In the genomic region with DNA sequence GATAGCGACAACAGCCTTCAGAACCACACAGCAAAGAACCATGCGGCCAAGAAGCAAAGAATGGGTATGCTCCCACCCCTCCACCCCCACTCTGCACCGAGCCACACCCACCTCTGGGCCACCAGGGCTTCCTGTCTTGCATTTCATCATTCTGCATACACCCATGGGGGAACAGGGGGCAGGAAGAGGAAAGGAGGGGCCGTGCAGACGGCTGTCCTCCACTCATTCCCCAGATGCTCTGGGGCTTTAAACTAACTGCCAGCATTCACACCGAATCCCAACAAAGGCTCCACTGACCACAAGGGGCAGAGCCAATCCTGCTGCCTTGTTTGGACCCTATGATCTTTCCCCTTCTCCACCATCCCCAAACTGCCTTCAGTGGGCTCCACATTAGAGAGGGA, we compare ENCODE assay signal across 8 mouse cellular contexts. TPM values are rescaled to one million over a fixed set of nuclear protein-coding genes. Genes with fewer than 3 reads are reported as not detected.
A peak's percentile ranks its signal among the peaks of the same experiment; 100 is the strongest.
DNase-seq lines count a peak whose midpoint lies in the region; ATAC-seq and TF ChIP-seq lines count a peak whose summit lies in the region.

No protein-coding gene starts in this region.

- peak; percentile 66 to 71 for DNase-seq in B cell, adult 2 months
- peak; percentile 54 for DNase-seq in MEL (ENCODE audit: low read depth, low spot score)
- DNase-seq in midbrain, embryonic 14.5 days: peak; percentile 29
- DNase-seq in thymus, postnatal 14 days: peak; percentile 88
- no peak for DNase-seq in ovary, postnatal 10 days (ENCODE audit: low spot score)
- DNase-seq in right cerebral cortex, postnatal 36 days (ENCODE audit: low spot score in 2 of 2): no peak

- H3K4me1 ChIP-seq in MEL (ENCODE audit: control insufficient read depth in 1 of 2, insufficient read depth in 2 of 2, low read length in 2 of 2): peaks cover 17 to 38% of the 10 kb centered on the region in 2 experiments
- peaks cover 16% of the 10 kb centered on the region for H3K4me1 ChIP-seq in heart, embryonic 12.5 days (replicated peaks)
- peaks cover 58% of the 10 kb centered on the region for H3K4me1 ChIP-seq in limb, embryonic 12.5 days (replicated peaks)
- H3K4me1 ChIP-seq in midbrain, embryonic 14.5 days (ENCODE audit: control insufficient read depth, insufficient read depth, low read length): peaks cover 30% of the 10 kb centered on the region

- TF ChIP-seq EP300 in MEL (IDR thresholded peaks at IDR 0.05; ENCODE audit: low read depth in 1 of 2, low read length in 2 of 2): peak in 1 of 2 experiments; percentile 28; a peak in 1 of 4 replicates

- peak overlapping the region; percentile 64 for H3K27ac ChIP-seq in MEL (ENCODE audit: control insufficient read depth, low read depth, low read length)
- no peak overlapping the region for H3K27ac ChIP-seq in heart, embryonic 12.5 days (ENCODE audit: poor library complexity, severe bottlenecking)
- 0 out of 2 replicates have a peak overlapping the region, but pooled peaks have one; percentile 29 for H3K27ac ChIP-seq in limb, embryonic 12.5 days
- H3K27ac ChIP-seq in midbrain, embryonic 14.5 days (replicated peaks; ENCODE audit: low read depth, low read length): no peak overlapping the region; the same call in 1 of the 2 replicates

- peaks cover 0 to 31% of the 10 kb centered on the region in 2 experiments; a peak in 3 of 4 replicates for H3K36me3 ChIP-seq in MEL (ENCODE audit: control insufficient read depth in 1 of 2, insufficient read depth in 2 of 2, low read length in 2 of 2)
- H3K36me3 ChIP-seq in heart, embryonic 12.5 days: no peaks in the 10 kb centered on the region
- H3K36me3 ChIP-seq in limb, embryonic 12.5 days: no peaks in the 10 kb centered on the region
- peaks cover 11% of the 10 kb centered on the region for H3K36me3 ChIP-seq in midbrain, embryonic 14.5 days (ENCODE audit: control insufficient read depth, insufficient read depth, low read length)

- no peaks in the 10 kb centered on the region for H3K27me3 ChIP-seq in MEL (ENCODE audit: control insufficient read depth in 1 of 2, insufficient read depth in 2 of 2, low read length in 2 of 2)
- peaks cover 53% of the 10 kb centered on the region for H3K27me3 ChIP-seq in heart, embryonic 12.5 days (replicated peaks)
- H3K27me3 ChIP-seq in limb, embryonic 12.5 days: peaks cover 3% of the 10 kb centered on the region; the same call in 1 of the 2 replicates
- no peaks in the 10 kb centered on the region for H3K27me3 ChIP-seq in midbrain, embryonic 14.5 days (ENCODE audit: control insufficient read depth, insufficient read depth, low read length)

- no peaks in the 10 kb centered on the region for H3K9me3 ChIP-seq in MEL (replicated peaks; ENCODE audit: insufficient read depth, low read length)
- 0 out of 2 replicates have a peak, but pooled peaks cover 4% of the 10 kb centered on the region for H3K9me3 ChIP-seq in heart, embryonic 12.5 days (replicated peaks)
- no peaks in the 10 kb centered on the region for H3K9me3 ChIP-seq in limb, embryonic 12.5 days
- H3K9me3 ChIP-seq in midbrain, embryonic 14.5 days (ENCODE audit: control insufficient read depth, low read length): no peaks in the 10 kb centered on the region

- peak overlapping the region; percentile 39 for H3K4me2 ChIP-seq in heart, embryonic 12.5 days
- H3K4me2 ChIP-seq in limb, embryonic 12.5 days: peak overlapping the region; percentile 32
- peak overlapping the region; percentile 5 for H3K4me2 ChIP-seq in midbrain, embryonic 14.5 days (ENCODE audit: low read length)

- WGBS in heart, embryonic 12.5 days: 13% methylated on average over 6 of the region's 6 CpGs
- WGBS in limb, embryonic 12.5 days: 14% methylated on average over 6 of the region's 6 CpGs
- 31% methylated on average over 6 of the region's 6 CpGs for WGBS in midbrain, embryonic 14.5 days

- no peak for TF ChIP-seq CTCF in MEL (IDR thresholded peaks at IDR 0.05 in 2 of 3, conservative IDR thresholded peaks at IDR 0.05 in 1 of 3; ENCODE audit: control insufficient read depth in 1 of 3, insufficient read depth in 1 of 3, low read depth in 2 of 3, low read length in 3 of 3, poor library complexity in 1 of 3, severe bottlenecking in 1 of 3)

- no peak for TF ChIP-seq RAD21 in MEL (IDR thresholded peaks at IDR 0.05; ENCODE audit: low read depth, low read length)

- ATAC-seq in heart, embryonic 12.5 days (ENCODE audit: insufficient number of reproducible peaks, low FRiP score): peak; percentile 73
- ATAC-seq in limb, embryonic 12.5 days (ENCODE audit: insufficient number of reproducible peaks, insufficient read depth, low FRiP score, low TSS enrichment, low read depth): no peak; the same call in 1 of the 2 replicates
- no peak for ATAC-seq in midbrain, embryonic 14.5 days (ENCODE audit: low FRiP score, low TSS enrichment)

- no peak overlapping the region for H3K4me3 ChIP-seq in MEL (ENCODE audit: control insufficient read depth in 1 of 2, insufficient read depth in 1 of 2, low read depth in 2 of 2, low read length in 2 of 2)
- H3K4me3 ChIP-seq in heart, embryonic 12.5 days: no peak overlapping the region
- no peak overlapping the region for H3K4me3 ChIP-seq in limb, embryonic 12.5 days (replicated peaks)
- H3K4me3 ChIP-seq in midbrain, embryonic 14.5 days (replicated peaks; ENCODE audit: low read depth, low read length): no peak overlapping the region

- peaks cover 15% of the 10 kb centered on the region for H3K79me2 ChIP-seq in MEL (ENCODE audit: control insufficient read depth, insufficient read depth, low read length, poor library complexity)

- TF ChIP-seq POLR2A in MEL (IDR thresholded peaks at IDR 0.05; ENCODE audit: control insufficient read depth in 1 of 2, insufficient read depth in 1 of 2, low read depth in 1 of 2, low read length in 2 of 2, poor library complexity in 1 of 2): no peak

- H3K9ac ChIP-seq in MEL (ENCODE audit: control insufficient read depth, low read depth, low read length, poor library complexity, severe bottlenecking): peak overlapping the region; percentile 6; the same call in 1 of the 2 replicates
- H3K9ac ChIP-seq in heart, embryonic 12.5 days: no peak overlapping the region
- H3K9ac ChIP-seq in limb, embryonic 12.5 days (replicated peaks): no peak overlapping the region
- no peak overlapping the region for H3K9ac ChIP-seq in midbrain, embryonic 14.5 days (replicated peaks; ENCODE audit: low read length)

TF ChIP-seq in MEL, 35 proteins besides CTCF, POLR2A, EP300 and RAD21 (continues in another document):
- TF ChIP-seq NRF1 (IDR thresholded peaks at IDR 0.05; ENCODE audit: insufficient read depth, low read depth, low read length, poor library complexity, severe bottlenecking): no peak
- TF ChIP-seq MYB (IDR thresholded peaks at IDR 0.05; ENCODE audit: low read depth, low read length): no peak
- TF ChIP-seq SIN3A (IDR thresholded peaks at IDR 0.05; ENCODE audit: low read length): peak; percentile 64
- no peak for TF ChIP-seq GABPA (IDR thresholded peaks at IDR 0.05; ENCODE audit: low read depth, low read length)
- no peak for TF ChIP-seq ZNF384 (IDR thresholded peaks at IDR 0.05; ENCODE audit: low read depth, low read length)
- TF ChIP-seq TCF12 (IDR thresholded peaks at IDR 0.05; ENCODE audit: low read depth, low read length): 0 out of 2 replicates have a peak, but pooled peaks have one; percentile 7
- TF ChIP-seq ZC3H11A (IDR thresholded peaks at IDR 0.05; ENCODE audit: low read depth, low read length): no peak
- 0 out of 2 replicates have a peak, but pooled peaks have one; percentile 27 for TF ChIP-seq HCFC1 (IDR thresholded peaks at IDR 0.05; ENCODE audit: low read depth, low read length)
- TF ChIP-seq MAFK (IDR thresholded peaks at IDR 0.05; ENCODE audit: borderline replicate concordance, low read depth, low read length): no peak
- TF ChIP-seq MYC (IDR thresholded peaks at IDR 0.05; ENCODE audit: low read depth, low read length): 0 out of 2 replicates have a peak, but pooled peaks have one; percentile 46
- no peak for TF ChIP-seq POLR2AphosphoS5 (IDR thresholded peaks at IDR 0.05; ENCODE audit: borderline replicate concordance, low read depth, low read length)
- TF ChIP-seq E2F4 (IDR thresholded peaks at IDR 0.05; ENCODE audit: borderline replicate concordance, low read depth, low read length): no peak
- no peak for TF ChIP-seq UBTF (IDR thresholded peaks at IDR 0.05; ENCODE audit: borderline replicate concordance, insufficient read depth, low read depth, low read length)
- TF ChIP-seq TAL1 (IDR thresholded peaks at IDR 0.05; ENCODE audit: low read length): no peak
- no peak for TF ChIP-seq CHD2 (IDR thresholded peaks at IDR 0.05; ENCODE audit: low read length)
- no peak for TF ChIP-seq TBP (IDR thresholded peaks at IDR 0.05; ENCODE audit: low read depth, low read length)
- TF ChIP-seq USF2 (IDR thresholded peaks at IDR 0.05; ENCODE audit: borderline replicate concordance in 1 of 2, insufficient read depth in 1 of 2, low read depth in 1 of 2, low read length in 2 of 2): no peak
- no peak for TF ChIP-seq MEF2A (IDR thresholded peaks at IDR 0.05; ENCODE audit: extremely low read depth, insufficient replicate concordance, low read depth, low read length, poor library complexity, severe bottlenecking)
- TF ChIP-seq POLR2AphosphoS2 (IDR thresholded peaks at IDR 0.05; ENCODE audit: low read length): no peak
- no peak for TF ChIP-seq ZMIZ1 (IDR thresholded peaks at IDR 0.05; ENCODE audit: low read depth, low read length)
- no peak for TF ChIP-seq ELF1 (IDR thresholded peaks at IDR 0.05; ENCODE audit: low read depth, low read length)
- no peak for TF ChIP-seq JUND (IDR thresholded peaks at IDR 0.05; ENCODE audit: low read depth, low read length)
- peak; percentile 60 for TF ChIP-seq MAZ (IDR thresholded peaks at IDR 0.05; ENCODE audit: low read depth, low read length)
- TF ChIP-seq BHLHE40 (IDR thresholded peaks at IDR 0.05; ENCODE audit: borderline replicate concordance, low read depth, low read length): no peak
- TF ChIP-seq MAX (IDR thresholded peaks at IDR 0.05; ENCODE audit: low read length): no peak
- TF ChIP-seq NELFE (IDR thresholded peaks at IDR 0.05; ENCODE audit: low read depth, low read length): no peak
- no peak for TF ChIP-seq RCOR1 (IDR thresholded peaks at IDR 0.05; ENCODE audit: low read depth, low read length)
- no peak for TF ChIP-seq USF1 (IDR thresholded peaks at IDR 0.05; ENCODE audit: low read depth, low read length)
- no peak for TF ChIP-seq KAT2A (conservative IDR thresholded peaks at IDR 0.05; ENCODE audit: low read depth, low read length)

RNA-seq across cellular contexts. Expression of a gene that starts 10.9 kb away (rescaled TPM):
- 8.5 and 8.7 TPM in 2 replicates for total RNA-seq in MEL (2012; rRNA removed)
- 10 to 100 TPM in 1 of 2 experiments, not detected in 1; 15.3 TPM for polyA plus RNA-seq in MEL (2012; ENCODE audit: insufficient read depth in 1 of 2, insufficient read length in 2 of 2, low read depth in 1 of 2, low replicate concordance in 2 of 2, missing spikeins in 1 of 2)
- 2.0 and 2.3 TPM in 2 replicates for polyA plus RNA-seq in heart, embryonic 12.5 days (2016; fragmentation: Nextera tagmentation; extraction: Ambion mirVana)
- 4.2 and 4.3 TPM in 2 replicates for polyA plus RNA-seq in limb, embryonic 12.5 days (2016; fragmentation: Nextera tagmentation; extraction: Ambion mirVana)
- 14.0 and 16.7 TPM in 2 replicates for polyA plus RNA-seq in midbrain, embryonic 14.5 days (2014; fragmentation: Nextera tagmentation; extraction: Ambion mirVana)

Comparison
In these comparisons a context has a peak if more than half of its experiments do, and no peak if none do; other contexts are left out.
1. DNase-seq: peak in B cell, adult 2 months (2 of 2), MEL (single experiment), midbrain, embryonic 14.5 days (single experiment) and thymus, postnatal 14 days (single experiment); none in ovary, postnatal 10 days (single experiment) and right cerebral cortex, postnatal 36 days (0 of 2).
2. H3K27ac ChIP-seq: peak in MEL (single experiment) and limb, embryonic 12.5 days (single experiment); none in heart, embryonic 12.5 days (single experiment) and midbrain, embryonic 14.5 days (single experiment).
3. Peak in every context shown above with its lines, with median percentiles within 50 percentile points of each other: H3K4me2 ChIP-seq.